Mouse (Mus musculus) kidney, embryonic 15.5 days (tissue): ENCODE measurements around the gene Gm10226. TPM values are rescaled to one million over a fixed set of nuclear protein-coding genes. Genes with fewer than 3 reads are reported as not detected.
A peak's percentile ranks its signal among the peaks of the same experiment; 100 is the strongest.
"Not testable (repeated sequence)": the region's sequence is repeated elsewhere in the genome, so short reads cannot be mapped to it uniquely, and the experiment has no call there.

Source experiments
- ATAC-seq: fragments of 200-750 bp; cut with Nextera tagmentation; replicated peaks from 2 replicates; pipeline ENCODE4 v1.8.0; 2017; ENCODE audit warnings: moderate TSS enrichment; ENCODE audit not compliant: low FRiP score
- H3K27ac ChIP-seq: fragments of 300-500 bp; sonication (generic); 2 replicates; pipeline ENCODE4 v1.5.1; 2015; ENCODE audit warnings: mild to moderate bottlenecking, inconsistent platforms
- H3K27me3 ChIP-seq: fragments of 300-500 bp; sonication (generic); 2 replicates; pipeline ENCODE4 v1.6.1; 2015; ENCODE audit warnings: inconsistent platforms
- H3K36me3 ChIP-seq: fragments of 300-500 bp; sonication (generic); 2 replicates; pipeline ENCODE4 v1.6.1; 2015; ENCODE audit warnings: inconsistent platforms
- H3K4me1 ChIP-seq: fragments of 300-500 bp; sonication (generic); 2 replicates; pipeline ENCODE4 v1.6.1; 2015; ENCODE audit warnings: inconsistent platforms
- H3K4me2 ChIP-seq: fragments of 300-500 bp; sonication (generic); 2 replicates; pipeline ENCODE4 v1.6.1; 2015; ENCODE audit warnings: moderate library complexity, mild to moderate bottlenecking, inconsistent platforms
- H3K4me3 ChIP-seq: fragments of 300-500 bp; sonication (generic); replicated peaks from 2 replicates; pipeline ENCODE4 v1.5.1; 2015; ENCODE audit warnings: mild to moderate bottlenecking, inconsistent platforms
- H3K9ac ChIP-seq: fragments of 300-500 bp; sonication (generic); 2 replicates; pipeline ENCODE4 v1.6.1; 2015; ENCODE audit warnings: mild to moderate bottlenecking, inconsistent platforms
- H3K9me3 ChIP-seq: fragments of 300-500 bp; sonication (generic); replicated peaks from 2 replicates; pipeline ENCODE4 v1.6.1; 2016; ENCODE audit warnings: inconsistent platforms
- WGBS: fragments of 180-500 bp; shearing (Covaris S2); methylation state at CpG from one replicate; pipeline ENCODE4 v1.1.7; 2015; ENCODE audit warnings: mixed read lengths; 5-methylcytosine and 5-hydroxymethylcytosine counted together
- polyA plus RNA-seq: library from polyadenylated mRNA; unstranded; fragments of >200 nt; fragmentation: Nextera tagmentation; extraction: Ambion mirVana; gene quantifications from 2 replicates; pipeline ENCODE4 v1.2.1, GENCODE M21; 2015

The Gm10226 gene
- polyA plus RNA-seq, 1 experiment from 2014 or later: 2.7 TPM

DNA sequence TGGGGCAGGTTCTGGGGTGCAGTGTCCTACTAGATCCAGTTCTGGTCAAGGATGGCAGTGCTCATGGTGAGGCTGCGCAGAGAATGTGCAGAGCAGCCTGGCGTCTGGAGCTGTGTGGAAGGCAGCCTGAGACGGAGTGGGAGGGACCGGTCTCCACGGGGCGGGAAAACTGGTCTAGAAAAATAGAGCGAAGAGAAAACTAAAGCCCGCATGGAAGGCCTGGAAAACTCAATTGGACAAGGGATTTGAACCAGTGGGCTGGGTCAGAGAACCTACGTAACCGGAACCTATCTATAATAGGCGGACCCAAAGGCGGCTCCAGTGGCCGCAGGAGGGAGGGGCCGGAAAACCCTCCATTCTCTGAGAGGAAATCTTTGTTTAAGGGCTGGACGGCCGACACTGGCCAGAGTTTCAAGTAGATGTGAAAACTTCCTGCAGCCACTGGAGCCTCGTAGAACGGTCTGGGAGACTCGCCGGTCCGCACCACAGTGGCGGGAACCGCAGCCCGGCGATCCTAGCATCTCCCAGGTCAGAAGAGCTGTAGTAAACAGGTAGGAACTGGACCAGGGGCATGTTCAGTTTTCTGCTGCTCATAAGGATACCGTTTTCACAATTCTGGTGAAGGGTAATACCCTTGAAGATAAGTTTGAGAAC lies 15.8 kb downstream of the Gm10226 start, which contains the start of gene Zfp760:
TSS of gene Zfp760 (plus strand) at position 399 of the 654 bp plus-strand sequence.
- Histone ChIP-seq H3K36me3 (peaks cover 19% of the 10 kb centered on the region), H3K4me1 (peaks cover 12% of the 10 kb centered on the region), H3K9me3 (no peaks in the 10 kb centered on the region), H3K27ac (peak within 1 kb of the TSS; percentile 93), H3K4me2 (peak within 1 kb of the TSS; percentile 54), H3K9ac (peak within 1 kb of the TSS; percentile 50), H3K4me3 (peak within 1 kb of the TSS; percentile 56), H3K27me3 (no peaks in the 10 kb centered on the region)
- peak; percentile 99 for ATAC-seq
- 6% methylated on average over 26 of the region's 26 CpGs for WGBS

DNA sequence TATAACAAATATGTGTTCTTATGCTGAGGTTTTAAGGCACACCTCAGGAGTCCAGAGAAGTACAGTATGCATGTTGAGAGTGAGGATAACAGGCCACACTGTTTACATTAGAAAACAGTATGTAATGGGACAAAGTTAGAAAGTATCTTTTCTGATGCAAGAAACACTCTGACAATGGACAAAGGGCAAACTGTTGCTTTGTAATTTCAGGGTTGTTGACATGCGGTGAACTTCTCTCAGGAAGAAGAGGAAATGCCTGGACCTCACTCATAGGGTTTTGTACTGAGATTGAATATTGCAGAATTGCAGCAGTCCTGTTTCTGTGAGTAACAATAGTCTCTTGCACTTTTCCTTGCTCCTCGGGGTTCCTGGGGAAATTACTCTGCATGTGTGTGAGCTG lies 16.7 kb downstream of the Gm10226 start:
- Histone ChIP-seq H3K36me3 (peaks cover 24% of the 10 kb centered on the region), H3K4me2 (peak overlapping the region; percentile 54), H3K4me1 (peaks cover 12% of the 10 kb centered on the region), H3K27me3 (no peaks in the 10 kb centered on the region), H3K9me3 (no peaks in the 10 kb centered on the region), H3K27ac (peak overlapping the region; percentile 93), H3K9ac (peak overlapping the region; percentile 50), H3K4me3 (peak overlapping the region; percentile 56)
- WGBS: 31% methylated on average over 2 of the region's 2 CpGs
- no peak for ATAC-seq

DNA sequence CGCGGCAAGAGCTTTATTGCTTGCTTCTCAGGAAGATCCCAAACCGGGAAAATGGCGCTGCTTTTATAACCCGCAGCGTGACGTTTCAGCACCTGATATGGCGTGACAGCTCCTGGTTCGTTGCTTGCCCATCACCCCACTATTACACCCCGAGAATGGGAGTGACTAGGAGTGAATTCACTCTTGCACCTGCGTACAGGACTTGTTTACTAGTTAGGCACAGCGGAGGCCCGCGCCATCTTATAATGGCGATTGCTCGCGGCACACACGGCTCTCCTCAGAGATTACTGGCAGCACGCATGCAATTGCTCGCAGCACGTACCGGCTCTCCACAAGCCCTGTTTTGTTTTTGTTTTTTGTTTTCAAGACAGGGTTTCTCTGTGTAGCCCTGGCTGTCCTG lies 38.8 kb downstream of the Gm10226 start, which contains the start of gene Zfp229:
TSS of gene Zfp229 (plus strand) at position 301 of the 400 bp plus-strand sequence.
- 95% methylated on average over 12 of the region's 22 CpGs for WGBS
- H3K36me3 ChIP-seq, H3K4me2 ChIP-seq, H3K27ac ChIP-seq, ATAC-seq, H3K9me3 ChIP-seq, H3K9ac ChIP-seq, H3K4me1 ChIP-seq, H3K4me3 ChIP-seq, H3K27me3 ChIP-seq: not testable (repeated sequence)

DNA sequence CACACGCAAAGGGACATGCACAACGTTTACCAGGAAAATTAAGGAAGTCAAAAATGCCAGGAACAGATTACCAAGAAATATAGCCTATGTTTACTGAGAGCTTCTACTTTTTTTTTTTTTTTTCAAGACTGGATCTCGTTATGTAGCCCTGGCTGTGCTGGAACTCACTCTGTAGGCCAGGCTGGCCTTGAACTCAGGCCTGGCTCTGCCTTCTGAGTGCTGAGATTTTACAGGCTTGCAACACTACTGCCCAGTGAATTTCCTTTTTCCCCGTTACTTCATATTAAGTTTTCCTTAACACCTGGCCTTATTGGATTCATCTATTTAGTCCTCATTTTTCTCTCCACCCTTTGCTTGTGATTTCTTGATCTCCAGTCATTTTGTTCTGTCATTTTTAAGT lies 41.4 kb downstream of the Gm10226 start:
- ATAC-seq: no peak
- 83% methylated on average over 4 of the region's 4 CpGs for WGBS
- H3K9ac ChIP-seq: peak overlapping the region; percentile 73
- peak overlapping the region; percentile 78 for H3K4me3 ChIP-seq
- H3K4me1 ChIP-seq: peaks cover 8% of the 10 kb centered on the region
- peak overlapping the region; percentile 93 for H3K27ac ChIP-seq
- no peaks in the 10 kb centered on the region for H3K27me3 ChIP-seq
- peak overlapping the region; percentile 61 for H3K4me2 ChIP-seq
- H3K36me3 ChIP-seq: peaks cover 10% of the 10 kb centered on the region
- H3K9me3 ChIP-seq: no peaks in the 10 kb centered on the region

DNA sequence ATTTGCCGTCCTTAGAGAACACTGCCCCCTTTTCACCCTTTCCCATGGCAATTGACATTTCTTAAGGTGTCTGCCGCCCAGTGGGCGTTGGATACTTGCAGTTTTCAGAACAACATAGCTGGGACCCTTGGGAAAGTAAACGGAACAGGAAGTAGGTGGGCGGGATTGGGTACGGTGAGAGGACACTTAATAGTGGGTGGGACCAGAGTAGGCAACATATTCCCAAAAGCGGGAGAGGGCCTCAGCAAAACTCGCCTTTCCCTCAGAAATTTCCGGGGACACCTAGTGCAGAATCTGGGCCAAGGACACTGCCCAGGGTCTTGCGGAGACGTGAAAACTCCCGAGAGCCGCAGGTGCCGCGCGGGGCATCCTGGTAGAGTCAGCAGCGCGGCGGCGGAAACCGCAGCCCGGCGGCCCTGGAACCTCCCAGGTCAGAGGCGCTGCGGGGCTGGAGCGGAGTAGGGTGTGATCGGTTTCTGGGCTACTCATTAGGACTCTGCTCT lies 41.9 kb downstream of the Gm10226 start:
- peak overlapping the region; percentile 61 for H3K4me2 ChIP-seq
- ATAC-seq: peak; percentile 99
- under 1% methylated on average over 27 of the region's 27 CpGs for WGBS

More for the DNA sequence above, 41.9 kb downstream of the Gm10226 start:
- Histone ChIP-seq H3K27me3 (no peaks in the 10 kb centered on the region), H3K4me3 (peak overlapping the region; percentile 78), H3K9me3 (no peaks in the 10 kb centered on the region), H3K36me3 (peaks cover 14% of the 10 kb centered on the region), H3K4me1 (peaks cover 8% of the 10 kb centered on the region), H3K27ac (peak overlapping the region; percentile 93), H3K9ac (peak overlapping the region; percentile 73)

Other genes with a start within 250 kb of the Gm10226 start
- 16.5 and 17.8 TPM in 2 replicates for gene Zfp51, start 241.5 kb upstream of the Gm10226 start, polyA plus RNA-seq
- gene Zfp53, start 202.9 kb upstream of the Gm10226 start, polyA plus RNA-seq: 11.2 and 12.7 TPM in 2 replicates
- 3.9 and 4.9 TPM in 2 replicates for gene Zfp52, start 156.3 kb upstream of the Gm10226 start, polyA plus RNA-seq
- 18.7 and 19.2 TPM in 2 replicates for gene Zfp948, start 124.9 kb upstream of the Gm10226 start, polyA plus RNA-seq
- 2.8 and 3.5 TPM in 2 replicates for gene Zfp983, start 41.2 kb upstream of the Gm10226 start, polyA plus RNA-seq
- 12.8 and 14.8 TPM in 2 replicates for gene Zfp760, start 15.9 kb downstream of the Gm10226 start, polyA plus RNA-seq
- 7.4 and 8.6 TPM in 2 replicates for gene Zfp229, start 38.9 kb downstream of the Gm10226 start, polyA plus RNA-seq
- 5.7 and 6.2 TPM in 2 replicates for gene Zfp820, start 153.9 kb downstream of the Gm10226 start, polyA plus RNA-seq
- 6.1 and 6.8 TPM in 2 replicates for gene Zfp995, start 218.1 kb downstream of the Gm10226 start, polyA plus RNA-seq